Mouse (Mus musculus): ENCODE data around the gene Ccdc33. TPM values are rescaled to one million over a fixed set of nuclear protein-coding genes. Genes with fewer than 3 reads are reported as not detected.

Ccdc33 gene
- polyA plus RNA-seq, 1 experiment, result 0.59 TPM

- DNase-seq, result no peak
- Histone ChIP-seq H3K4me3 (replicated peaks; ENCODE audit: insufficient read depth, low read depth, low read length) (no peak overlapping the region), H3K4me1 (ENCODE audit: control insufficient read depth, insufficient read depth, low read length) (0 out of 2 replicates have a peak, but pooled peaks cover 4% of the 10 kb centered on the region), H3K27me3 (ENCODE audit: control insufficient read depth, insufficient read depth, low read length) (no peaks in the 10 kb centered on the region), H3K27ac (ENCODE audit: insufficient read depth, low read length) (no peak overlapping the region)
- 47% methylated on average over 8 of the region's 8 CpGs for WGBS
- TF ChIP-seq CTCF (IDR thresholded peaks at IDR 0.05; ENCODE audit: borderline replicate concordance, insufficient read depth, low read depth, low read length) (no peak), POLR2A (IDR thresholded peaks at IDR 0.05; ENCODE audit: borderline replicate concordance, insufficient read depth, low read length) (no peak)
Measured at GRCm38 (mm10) chr9:57992781-57993591, 125.6 kb downstream of the Ccdc33 start.

GRCm38 (mm10) chr9:57992060-57992459 is 126.6 kb downstream of the Ccdc33 start:
- Histone ChIP-seq H3K4me3 (replicated peaks; ENCODE audit: insufficient read depth, low read depth, low read length) (no peak overlapping the region), H3K4me1 (ENCODE audit: control insufficient read depth, insufficient read depth, low read length) (peaks cover 8% of the 10 kb centered on the region; the same call in 1 of the 2 replicates), H3K27ac (ENCODE audit: insufficient read depth, low read length) (no peak overlapping the region), H3K27me3 (ENCODE audit: control insufficient read depth, insufficient read depth, low read length) (no peaks in the 10 kb centered on the region)
- 98% methylated on average over 3 of the region's 3 CpGs for WGBS
- no peak for TF ChIP-seq CTCF (IDR thresholded peaks at IDR 0.05; ENCODE audit: borderline replicate concordance, insufficient read depth, low read depth, low read length)
- DNase-seq, result no peak

- peak; percentile 73 for TF ChIP-seq CTCF (IDR thresholded peaks at IDR 0.05; ENCODE audit: borderline replicate concordance, insufficient read depth, low read depth, low read length)
- no peak for TF ChIP-seq POLR2A (IDR thresholded peaks at IDR 0.05; ENCODE audit: borderline replicate concordance, insufficient read depth, low read length)
- H3K4me3 ChIP-seq (replicated peaks; ENCODE audit: insufficient read depth, low read depth, low read length), result no peak overlapping the region
- peaks cover 8% of the 10 kb centered on the region; the same call in 1 of the 2 replicates for H3K4me1 ChIP-seq (ENCODE audit: control insufficient read depth, insufficient read depth, low read length)
- no peaks in the 10 kb centered on the region for H3K27me3 ChIP-seq (ENCODE audit: control insufficient read depth, insufficient read depth, low read length)
- WGBS, result 44% methylated on average over 10 of the region's 10 CpGs
- no peak overlapping the region for H3K27ac ChIP-seq (ENCODE audit: insufficient read depth, low read length)
- DNase-seq, result peak; percentile 58 to 60
Measured at GRCm38 (mm10) chr9:57990438-57991110, 128.0 kb downstream of the Ccdc33 start.

GRCm38 (mm10) chr9:57989309-57989708 is 129.3 kb downstream of the Ccdc33 start:
- TF ChIP-seq POLR2A (IDR thresholded peaks at IDR 0.05; ENCODE audit: borderline replicate concordance, insufficient read depth, low read length) (no peak), CTCF (IDR thresholded peaks at IDR 0.05; ENCODE audit: borderline replicate concordance, insufficient read depth, low read depth, low read length) (no peak)
- 95% methylated on average over 6 of the region's 6 CpGs for WGBS

GRCm38 (mm10) chr9:57988098-57988497 is 130.5 kb downstream of the Ccdc33 start:
- Histone ChIP-seq H3K27me3 (ENCODE audit: control insufficient read depth, insufficient read depth, low read length) (no peaks in the 10 kb centered on the region), H3K4me1 (ENCODE audit: control insufficient read depth, insufficient read depth, low read length) (peaks cover 8% of the 10 kb centered on the region; the same call in 1 of the 2 replicates), H3K4me3 (replicated peaks; ENCODE audit: insufficient read depth, low read depth, low read length) (no peak overlapping the region), H3K27ac (ENCODE audit: insufficient read depth, low read length) (no peak overlapping the region)
- no peak for DNase-seq
- 98% methylated on average over 2 of the region's 2 CpGs for WGBS
- no peak for TF ChIP-seq POLR2A (IDR thresholded peaks at IDR 0.05; ENCODE audit: borderline replicate concordance, insufficient read depth, low read length)

More at GRCm38 (mm10) chr9:57989309-57989708, 129.3 kb downstream of the Ccdc33 start:
- Histone ChIP-seq H3K27ac (ENCODE audit: insufficient read depth, low read length) (no peak overlapping the region), H3K27me3 (ENCODE audit: control insufficient read depth, insufficient read depth, low read length) (no peaks in the 10 kb centered on the region), H3K4me3 (replicated peaks; ENCODE audit: insufficient read depth, low read depth, low read length) (no peak overlapping the region), H3K4me1 (ENCODE audit: control insufficient read depth, insufficient read depth, low read length) (peaks cover 8% of the 10 kb centered on the region; the same call in 1 of the 2 replicates)
- DNase-seq, result no peak

GRCm38 (mm10) chr9:57986293-57986692 is 132.3 kb downstream of the Ccdc33 start:
- H3K4me1 ChIP-seq (ENCODE audit: control insufficient read depth, insufficient read depth, low read length), result peaks cover 8% of the 10 kb centered on the region; the same call in 1 of the 2 replicates
- H3K27me3 ChIP-seq (ENCODE audit: control insufficient read depth, insufficient read depth, low read length), result no peaks in the 10 kb centered on the region
- TF ChIP-seq CTCF (IDR thresholded peaks at IDR 0.05; ENCODE audit: borderline replicate concordance, insufficient read depth, low read depth, low read length), result no peak
- TF ChIP-seq POLR2A (IDR thresholded peaks at IDR 0.05; ENCODE audit: borderline replicate concordance, insufficient read depth, low read length), result no peak
- WGBS, result 69% methylated on average over 7 of the region's 7 CpGs
- H3K4me3 ChIP-seq (replicated peaks; ENCODE audit: insufficient read depth, low read depth, low read length), result no peak overlapping the region
- no peak for DNase-seq
- H3K27ac ChIP-seq (ENCODE audit: insufficient read depth, low read length), result no peak overlapping the region

- 57% methylated on average over 8 of the region's 8 CpGs for WGBS
- Histone ChIP-seq H3K4me1 (ENCODE audit: control insufficient read depth, insufficient read depth, low read length) (peaks cover 8% of the 10 kb centered on the region; the same call in 1 of the 2 replicates), H3K27me3 (ENCODE audit: control insufficient read depth, insufficient read depth, low read length) (no peaks in the 10 kb centered on the region), H3K4me3 (replicated peaks; ENCODE audit: insufficient read depth, low read depth, low read length) (no peak overlapping the region), H3K27ac (ENCODE audit: insufficient read depth, low read length) (no peak overlapping the region)
- no peak for DNase-seq
- no peak for TF ChIP-seq POLR2A (IDR thresholded peaks at IDR 0.05; ENCODE audit: borderline replicate concordance, insufficient read depth, low read length)
- TF ChIP-seq CTCF (IDR thresholded peaks at IDR 0.05; ENCODE audit: borderline replicate concordance, insufficient read depth, low read depth, low read length), result no peak
Measured at GRCm38 (mm10) chr9:57985304-57985703, 133.3 kb downstream of the Ccdc33 start.

GRCm38 (mm10) chr9:57980570-57980969 is 138.1 kb downstream of the Ccdc33 start:
- Histone ChIP-seq H3K4me3 (replicated peaks; ENCODE audit: insufficient read depth, low read depth, low read length) (no peak overlapping the region), H3K27me3 (ENCODE audit: control insufficient read depth, insufficient read depth, low read length) (no peaks in the 10 kb centered on the region), H3K27ac (ENCODE audit: insufficient read depth, low read length) (no peak overlapping the region), H3K4me1 (ENCODE audit: control insufficient read depth, insufficient read depth, low read length) (no peaks in the 10 kb centered on the region)
- no peak for TF ChIP-seq POLR2A (IDR thresholded peaks at IDR 0.05; ENCODE audit: borderline replicate concordance, insufficient read depth, low read length)
- TF ChIP-seq CTCF (IDR thresholded peaks at IDR 0.05; ENCODE audit: borderline replicate concordance, insufficient read depth, low read depth, low read length), result no peak
- WGBS, result 89% methylated on average over 10 of the region's 10 CpGs
- DNase-seq, result no peak

Measured in cerebellum, adult 2 months (tissue).